Mouse (Mus musculus) stomach, postnatal 0 days (tissue): ENCODE measurements at regions not wholly inside any gene's neighbourhood (a gene's known extent, or its start where the extent isn't known, plus 50 kb on each side); places are given as distances from the start of the nearest gene placed in this dataset.

Experiments
- ATAC-seq: fragments of 200-750 bp; cut with Nextera tagmentation; 2 replicates; pipeline ENCODE4 v1.8.0; 2017; ENCODE audit not compliant: low FRiP score, low TSS enrichment
- DNase-seq: peaks from one replicate; pipeline ENCODE4 v3.0.0-alpha.2; 2016; ENCODE audit warnings: low spot score
- H3K27ac ChIP-seq: fragments of 300-500 bp; sonication (generic); replicated peaks from 2 replicates; pipeline ENCODE4 v1.5.1; 2014; ENCODE audit warnings: mild to moderate bottlenecking, control low read depth
- H3K27me3 ChIP-seq: fragments of 300-500 bp; sonication (generic); 2 replicates; pipeline ENCODE4 v1.6.1; 2014; ENCODE audit warnings: low read length; ENCODE audit not compliant: control insufficient read depth, insufficient read depth
- H3K36me3 ChIP-seq: fragments of 300-500 bp; sonication (generic); 2 replicates; pipeline ENCODE4 v1.6.1; 2014; ENCODE audit warnings: low read length, mixed read lengths; ENCODE audit not compliant: control insufficient read depth, insufficient read depth
- H3K4me1 ChIP-seq: fragments of 300-500 bp; sonication (generic); replicated peaks from 2 replicates; pipeline ENCODE4 v1.6.1; 2014; ENCODE audit warnings: antibody characterized with exemption; ENCODE audit not compliant: control insufficient read depth, insufficient read depth
- H3K4me2 ChIP-seq: fragments of 300-500 bp; sonication (generic); replicated peaks from 2 replicates; pipeline ENCODE4 v1.6.1; 2014; ENCODE audit warnings: low read depth, mild to moderate bottlenecking, control low read depth, moderate library complexity
- H3K4me3 ChIP-seq: fragments of 300-500 bp; sonication (generic); 2 replicates; pipeline ENCODE4 v1.5.1; 2014; ENCODE audit warnings: low read depth, low read length, control low read depth
- H3K9ac ChIP-seq: fragments of 300-500 bp; sonication (generic); 2 replicates; pipeline ENCODE4 v1.6.1; 2014; ENCODE audit warnings: mild to moderate bottlenecking, low read length, control low read depth, mixed read lengths
- H3K9me3 ChIP-seq: fragments of 300-500 bp; sonication (generic); 2 replicates; pipeline ENCODE4 v1.6.1; 2016; ENCODE audit warnings: low read length; ENCODE audit not compliant: control insufficient read depth
- CTCF ChIP-seq: IDR thresholded peaks from 2 replicates; pipeline ENCODE4 v1.5.1; 2016; ENCODE audit warnings: antibody characterized with exemption, low read depth, mild to moderate bottlenecking, moderate library complexity
- EP300 ChIP-seq: optimal IDR thresholded peaks from 2 replicates; pipeline ENCODE3; 2016; ENCODE audit warnings: antibody characterized with exemption
- WGBS: fragments of 180-500 bp; shearing (Covaris S2); extraction: QIAGEN DNeasy Blood & Tissue Kit; methylation state at CpG from one replicate; pipeline ENCODE4 v1.1.7; 2014; 5-methylcytosine and 5-hydroxymethylcytosine counted together

DNA sequence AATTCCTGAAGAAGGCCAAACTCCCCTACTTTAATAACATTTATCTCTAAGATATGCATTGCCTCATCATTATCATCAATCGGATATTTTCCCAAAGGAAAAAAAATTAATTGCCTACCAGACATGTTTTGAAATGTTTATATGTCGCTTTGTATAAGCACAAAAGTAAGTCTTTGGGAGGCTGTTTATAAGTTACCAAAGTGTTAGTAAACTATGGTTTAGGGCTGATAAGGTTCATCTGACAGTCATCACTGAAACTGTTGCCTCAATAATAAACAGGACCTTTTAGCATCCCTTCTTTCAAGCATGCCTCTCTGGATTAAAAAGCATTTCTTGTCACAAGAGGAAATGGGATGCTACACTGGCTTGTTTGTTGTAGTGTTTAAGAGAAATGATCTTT, 202.1 kb downstream of the Wdr11 start:
- no peaks in the 10 kb centered on the region for H3K9me3 ChIP-seq
- H3K9ac ChIP-seq: no peak overlapping the region
- H3K27ac ChIP-seq: no peak overlapping the region
- ATAC-seq: no peak
- H3K27me3 ChIP-seq: no peaks in the 10 kb centered on the region
- H3K4me3 ChIP-seq: no peak overlapping the region
- H3K36me3 ChIP-seq: no peaks in the 10 kb centered on the region
- H3K4me2 ChIP-seq: no peak overlapping the region
- no peaks in the 10 kb centered on the region for H3K4me1 ChIP-seq
- TF ChIP-seq EP300 (no peak), CTCF (no peak)
- DNase-seq: no peak
- 51% methylated on average over 2 of the region's 2 CpGs for WGBS

DNA sequence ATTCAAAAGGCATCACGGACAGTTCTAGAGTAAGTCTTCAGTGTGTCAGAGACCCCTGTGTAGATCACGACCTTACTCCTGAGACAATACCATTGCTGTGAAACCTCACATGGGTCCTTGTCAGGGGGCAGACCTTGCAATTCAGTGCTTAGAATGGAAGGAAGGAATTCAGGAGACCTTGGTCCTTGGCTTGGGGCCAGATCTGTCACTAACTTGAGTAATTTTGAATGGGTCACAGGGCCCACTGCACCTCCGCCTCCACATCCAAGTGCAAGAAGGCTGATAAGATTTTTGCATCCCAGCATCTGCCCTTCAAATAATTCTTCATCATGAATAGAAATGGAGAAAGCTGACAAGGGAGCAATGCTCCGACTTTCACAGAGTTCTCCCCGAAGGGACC, 202.6 kb downstream of the Wdr11 start:
- no peak for TF ChIP-seq CTCF
- TF ChIP-seq EP300: no peak
- Histone ChIP-seq H3K9ac (no peak overlapping the region), H3K9me3 (no peaks in the 10 kb centered on the region), H3K4me2 (no peak overlapping the region), H3K4me3 (no peak overlapping the region), H3K36me3 (no peaks in the 10 kb centered on the region), H3K27me3 (no peaks in the 10 kb centered on the region), H3K27ac (no peak overlapping the region), H3K4me1 (no peaks in the 10 kb centered on the region)
- ATAC-seq (no peak), DNase-seq (no peak)
- 59% methylated on average over 5 of the region's 5 CpGs for WGBS

GRCm38 (mm10) chr7:129798525-129798924, 206.9 kb downstream of the Wdr11 start:
- Histone ChIP-seq H3K36me3 (no peaks in the 10 kb centered on the region), H3K4me1 (no peaks in the 10 kb centered on the region; the same call in 1 of the 2 replicates), H3K27me3 (no peaks in the 10 kb centered on the region), H3K27ac (no peak overlapping the region), H3K9me3 (no peaks in the 10 kb centered on the region), H3K9ac (no peak overlapping the region), H3K4me3 (no peak overlapping the region), H3K4me2 (no peak overlapping the region)
- no peak for TF ChIP-seq CTCF
- TF ChIP-seq EP300: no peak
- DNase-seq (no peak), ATAC-seq (no peak)
- WGBS: 76% methylated on average over 5 of the region's 5 CpGs

- no peaks in the 10 kb centered on the region for H3K27me3 ChIP-seq
- 34% methylated on average over 6 of the region's 6 CpGs for WGBS
- peak overlapping the region; percentile 65; the same call in 1 of the 2 replicates for H3K27ac ChIP-seq
- no peaks in the 10 kb centered on the region for H3K36me3 ChIP-seq
- TF ChIP-seq CTCF: no peak
- H3K4me1 ChIP-seq: no peaks in the 10 kb centered on the region; the same call in 1 of the 2 replicates
- ATAC-seq: peak; percentile 61; the same call in 1 of the 2 replicates
- no peak for DNase-seq
- no peak overlapping the region for H3K4me2 ChIP-seq
- H3K9me3 ChIP-seq: no peaks in the 10 kb centered on the region
- no peak overlapping the region for H3K4me3 ChIP-seq
- no peak overlapping the region for H3K9ac ChIP-seq
Measured at GRCm38 (mm10) chr7:129800461-129800867, 208.8 kb downstream of the Wdr11 start.

- H3K4me2 ChIP-seq: no peak overlapping the region
- H3K9ac ChIP-seq: no peak overlapping the region
- WGBS: 38% methylated on average over 2 of the region's 2 CpGs
- no peaks in the 10 kb centered on the region for H3K27me3 ChIP-seq
- DNase-seq: no peak
- no peak for TF ChIP-seq CTCF
- TF ChIP-seq EP300: no peak
- H3K4me1 ChIP-seq: no peaks in the 10 kb centered on the region; the same call in 1 of the 2 replicates
- ATAC-seq: no peak
- no peak overlapping the region for H3K4me3 ChIP-seq
- H3K36me3 ChIP-seq: no peaks in the 10 kb centered on the region
- peak overlapping the region; percentile 65 for H3K27ac ChIP-seq
- H3K9me3 ChIP-seq: no peaks in the 10 kb centered on the region
Measured at GRCm38 (mm10) chr7:129801431-129801847, 209.8 kb downstream of the Wdr11 start.

DNA sequence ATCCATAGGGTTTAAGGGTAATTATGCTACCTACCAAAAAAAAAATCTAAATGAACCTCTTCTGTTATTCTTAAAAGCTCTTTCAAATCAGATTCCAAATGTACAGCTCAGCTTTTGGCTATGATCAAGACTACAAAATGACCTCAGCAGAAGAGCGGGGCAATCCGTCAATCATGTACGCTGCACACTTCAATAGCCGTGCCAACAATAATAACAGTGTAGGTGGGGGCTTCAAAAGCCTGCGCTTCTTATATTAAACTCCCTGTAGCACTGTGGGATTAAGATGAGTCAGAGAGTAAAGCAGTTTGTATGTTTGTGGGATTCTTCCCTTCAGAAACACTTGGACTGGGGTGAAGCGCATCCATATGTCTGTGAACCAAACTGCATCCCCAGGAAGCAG, 210.5 kb downstream of the Wdr11 start:
- H3K27ac ChIP-seq: no peak overlapping the region
- WGBS: 43% methylated on average over 6 of the region's 6 CpGs
- TF ChIP-seq EP300 (no peak), CTCF (no peak)
- H3K27me3 ChIP-seq: no peaks in the 10 kb centered on the region
- H3K36me3 ChIP-seq: no peaks in the 10 kb centered on the region
- H3K4me3 ChIP-seq: no peak overlapping the region
- no peak overlapping the region for H3K4me2 ChIP-seq
- H3K4me1 ChIP-seq: no peaks in the 10 kb centered on the region; the same call in 1 of the 2 replicates
- DNase-seq: no peak
- no peaks in the 10 kb centered on the region for H3K9me3 ChIP-seq
- ATAC-seq: no peak
- H3K9ac ChIP-seq: no peak overlapping the region
